Mouse (Mus musculus): ENCODE data around the gene Tas2r134. TPM values are rescaled to one million over a fixed set of nuclear protein-coding genes. Genes with fewer than 3 reads are reported as not detected.

Tas2r134 gene
- not detected in 2 replicates for polyA plus RNA-seq (2015; fragmentation: Nextera tagmentation; extraction: Ambion mirVana)

DNA sequence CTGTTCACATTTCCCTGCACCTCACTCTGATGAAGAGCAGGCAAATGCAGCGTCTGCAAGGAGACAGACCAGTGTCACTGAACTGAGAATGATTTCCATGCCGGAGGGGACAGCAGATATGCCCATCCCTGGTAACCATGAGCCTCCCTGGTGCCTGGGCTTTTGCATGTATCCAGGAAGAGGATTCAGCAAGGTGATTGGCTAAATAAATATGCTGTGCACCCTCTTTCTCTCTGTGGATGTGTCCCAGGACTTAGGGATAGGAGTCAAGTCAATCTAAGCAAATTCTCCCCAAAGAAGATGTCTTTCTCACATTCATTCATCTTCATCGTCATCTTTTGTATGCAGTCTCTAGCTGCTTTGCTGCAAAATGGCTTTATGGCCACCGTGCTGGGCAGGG is at the start of gene Tas2r134:
Gene Tas2r134, plus strand, starts transcription at position 301 of the 400 bp plus-strand sequence.
- WGBS = 82% methylated on average over 4 of the region's 4 CpGs
- no peak within 1 kb of the TSS for H3K9ac ChIP-seq
- no peak for ATAC-seq (replicated peaks; ENCODE audit: low FRiP score)

DNA sequence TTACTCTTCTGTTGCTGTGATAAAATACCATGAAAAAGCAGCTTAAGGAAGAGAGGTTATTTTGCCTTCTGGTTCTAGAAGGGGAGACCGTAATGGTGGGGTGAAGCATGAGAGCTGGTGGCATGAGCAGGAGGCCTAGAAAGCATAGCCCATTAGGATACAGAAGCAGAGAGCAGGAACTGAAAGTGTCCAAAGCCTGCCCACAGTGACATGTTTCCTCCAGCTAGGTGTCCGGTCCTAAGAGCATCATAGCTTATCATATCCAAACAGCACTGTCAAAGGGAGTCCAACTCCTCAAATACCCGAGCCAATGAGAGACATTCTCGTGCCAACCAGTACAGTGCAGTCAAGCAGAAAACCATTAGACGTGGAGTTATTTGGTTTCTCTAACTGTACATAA is 47.5 kb upstream of the Tas2r134 start:
- no peak for ATAC-seq (replicated peaks; ENCODE audit: low FRiP score)
- Histone ChIP-seq H3K4me3 (replicated peaks) (no peak overlapping the region), H3K27ac (no peak overlapping the region), H3K36me3 (no peaks in the 10 kb centered on the region), H3K4me2 (no peak overlapping the region), H3K9ac (no peak overlapping the region), H3K27me3 (no peaks in the 10 kb centered on the region), H3K4me1 (no peaks in the 10 kb centered on the region), H3K9me3 (replicated peaks) (no peaks in the 10 kb centered on the region)
- WGBS = 71% methylated on average over 5 of the region's 5 CpGs

More for the DNA sequence above, at the start of gene Tas2r134:
- H3K4me2 ChIP-seq = no peak within 1 kb of the TSS
- no peaks in the 10 kb centered on the region for H3K36me3 ChIP-seq
- no peak within 1 kb of the TSS for H3K27ac ChIP-seq
- no peaks in the 10 kb centered on the region for H3K9me3 ChIP-seq (replicated peaks)
- no peaks in the 10 kb centered on the region for H3K4me1 ChIP-seq
- H3K4me3 ChIP-seq (replicated peaks) = no peak within 1 kb of the TSS
- H3K27me3 ChIP-seq = no peaks in the 10 kb centered on the region

GRCm38 (mm10) chr2:51584050-51585046 is 43.0 kb upstream of the Tas2r134 start:
- Histone ChIP-seq H3K27me3 (no peaks in the 10 kb centered on the region), H3K27ac (no peak overlapping the region), H3K4me1 (no peaks in the 10 kb centered on the region), H3K9ac (no peak overlapping the region), H3K36me3 (no peaks in the 10 kb centered on the region), H3K9me3 (replicated peaks) (no peaks in the 10 kb centered on the region), H3K4me2 (no peak overlapping the region), H3K4me3 (replicated peaks) (no peak overlapping the region)
- ATAC-seq (replicated peaks; ENCODE audit: low FRiP score) = no peak
- 84% methylated on average over 9 of the region's 9 CpGs for WGBS

DNA sequence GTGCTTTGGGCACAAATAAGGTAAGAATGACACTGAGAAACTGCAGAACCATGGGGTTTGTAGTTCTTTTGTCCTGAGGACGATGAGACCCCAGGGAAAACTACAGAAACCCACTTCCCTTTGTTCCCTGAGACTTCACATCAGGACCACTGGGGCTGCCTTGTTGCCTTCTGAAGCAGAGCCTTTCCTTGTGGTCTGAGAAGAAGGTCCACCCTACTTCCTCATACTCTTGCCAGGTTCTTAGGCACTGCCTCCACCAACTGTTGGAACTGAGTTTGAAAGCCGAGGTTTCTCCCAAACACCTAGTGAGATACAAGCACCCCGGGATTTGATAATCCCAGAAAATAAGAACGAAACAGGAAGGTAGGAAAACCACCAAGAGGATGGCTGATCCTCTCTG is 39.0 kb upstream of the Tas2r134 start:
- Histone ChIP-seq H3K9ac (no peak overlapping the region), H3K36me3 (no peaks in the 10 kb centered on the region), H3K27ac (no peak overlapping the region), H3K4me2 (no peak overlapping the region), H3K4me3 (replicated peaks) (no peak overlapping the region), H3K9me3 (replicated peaks) (no peaks in the 10 kb centered on the region), H3K27me3 (no peaks in the 10 kb centered on the region), H3K4me1 (no peaks in the 10 kb centered on the region)
- ATAC-seq (replicated peaks; ENCODE audit: low FRiP score) = no peak
- WGBS = 88% methylated on average over 4 of the region's 4 CpGs

DNA sequence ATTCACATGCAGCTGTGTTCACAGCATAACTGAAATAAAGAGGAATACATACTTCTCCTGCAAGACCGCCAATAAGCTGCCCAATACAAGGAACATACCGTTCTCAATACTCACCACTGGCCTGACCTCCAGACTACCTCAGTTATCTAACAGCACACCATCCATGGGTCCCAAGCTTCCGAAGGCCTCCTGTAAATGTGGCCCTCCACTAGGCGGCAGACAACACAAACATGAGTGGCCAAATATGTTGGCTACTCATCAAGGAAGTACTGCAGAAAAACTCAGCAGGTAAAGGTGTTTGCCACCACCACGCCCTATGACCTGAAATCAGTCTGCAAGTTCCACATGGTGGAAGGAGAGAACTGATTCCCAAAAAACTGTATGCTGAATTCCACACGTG is 38.4 kb upstream of the Tas2r134 start:
- 84% methylated on average over 6 of the region's 6 CpGs for WGBS
- no peak overlapping the region for H3K4me2 ChIP-seq
- no peak overlapping the region for H3K4me3 ChIP-seq (replicated peaks)
- H3K36me3 ChIP-seq = no peaks in the 10 kb centered on the region
- no peaks in the 10 kb centered on the region for H3K9me3 ChIP-seq (replicated peaks)
- no peaks in the 10 kb centered on the region for H3K4me1 ChIP-seq
- no peak for ATAC-seq (replicated peaks; ENCODE audit: low FRiP score)
- H3K27ac ChIP-seq = no peak overlapping the region
- H3K9ac ChIP-seq = no peak overlapping the region
- H3K27me3 ChIP-seq = no peaks in the 10 kb centered on the region

GRCm38 (mm10) chr2:51589627-51590026 is 37.7 kb upstream of the Tas2r134 start:
- Histone ChIP-seq H3K36me3 (no peaks in the 10 kb centered on the region), H3K27ac (no peak overlapping the region), H3K4me2 (no peak overlapping the region), H3K4me1 (no peaks in the 10 kb centered on the region), H3K9ac (no peak overlapping the region), H3K9me3 (replicated peaks) (no peaks in the 10 kb centered on the region), H3K27me3 (no peaks in the 10 kb centered on the region), H3K4me3 (replicated peaks) (no peak overlapping the region)
- 65% methylated on average over 1 of the region's 1 CpGs for WGBS
- no peak for ATAC-seq (replicated peaks; ENCODE audit: low FRiP score)

DNA sequence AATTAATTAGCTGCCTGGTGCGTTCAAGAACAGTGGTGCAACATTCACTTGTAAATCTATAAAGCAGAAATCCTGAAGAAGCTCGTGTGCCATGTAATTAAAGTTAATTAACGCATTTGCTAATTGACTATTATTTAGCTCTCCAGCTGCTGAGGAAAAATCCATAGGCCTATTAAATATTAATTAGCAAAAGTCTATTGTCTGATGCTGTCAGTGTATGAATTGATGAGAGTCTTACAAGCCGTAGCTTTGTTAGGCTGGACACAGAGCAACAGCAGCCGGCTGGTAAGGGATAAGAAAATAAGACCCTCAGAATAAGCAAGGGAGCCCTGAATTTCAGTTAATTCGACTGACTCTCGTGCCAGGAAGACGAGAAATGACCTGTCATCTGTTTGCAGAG is 37.0 kb upstream of the Tas2r134 start:
- Histone ChIP-seq H3K36me3 (no peaks in the 10 kb centered on the region), H3K4me1 (no peaks in the 10 kb centered on the region), H3K4me2 (no peak overlapping the region), H3K9me3 (replicated peaks) (no peaks in the 10 kb centered on the region), H3K4me3 (replicated peaks) (no peak overlapping the region), H3K9ac (no peak overlapping the region), H3K27me3 (no peaks in the 10 kb centered on the region), H3K27ac (no peak overlapping the region)
- ATAC-seq (replicated peaks; ENCODE audit: low FRiP score) = no peak
- 73% methylated on average over 8 of the region's 8 CpGs for WGBS

- Histone ChIP-seq H3K27me3 (no peaks in the 10 kb centered on the region), H3K4me3 (replicated peaks) (no peak overlapping the region), H3K9ac (no peak overlapping the region), H3K36me3 (no peaks in the 10 kb centered on the region), H3K4me1 (no peaks in the 10 kb centered on the region), H3K4me2 (no peak overlapping the region), H3K9me3 (replicated peaks) (no peaks in the 10 kb centered on the region), H3K27ac (no peak overlapping the region)
- no peak for ATAC-seq (replicated peaks; ENCODE audit: low FRiP score)
Observed at GRCm38 (mm10) chr2:51592157-51592556, 35.2 kb upstream of the Tas2r134 start.

- ATAC-seq (replicated peaks; ENCODE audit: low FRiP score) = no peak
- no peaks in the 10 kb centered on the region for H3K36me3 ChIP-seq
- H3K4me1 ChIP-seq = 0 out of 2 replicates have a peak, but pooled peaks cover 8% of the 10 kb centered on the region
- no peak overlapping the region for H3K27ac ChIP-seq
- no peaks in the 10 kb centered on the region for H3K9me3 ChIP-seq (replicated peaks)
- H3K27me3 ChIP-seq = no peaks in the 10 kb centered on the region
- WGBS = 36% methylated on average over 19 of the region's 19 CpGs
- H3K4me3 ChIP-seq (replicated peaks) = peak overlapping the region; percentile 17; the same call in 1 of the 2 replicates
- H3K9ac ChIP-seq = no peak overlapping the region
- H3K4me2 ChIP-seq = peak overlapping the region; percentile 47
Observed at GRCm38 (mm10) chr2:51599473-51600201, 27.7 kb upstream of the Tas2r134 start.

DNA sequence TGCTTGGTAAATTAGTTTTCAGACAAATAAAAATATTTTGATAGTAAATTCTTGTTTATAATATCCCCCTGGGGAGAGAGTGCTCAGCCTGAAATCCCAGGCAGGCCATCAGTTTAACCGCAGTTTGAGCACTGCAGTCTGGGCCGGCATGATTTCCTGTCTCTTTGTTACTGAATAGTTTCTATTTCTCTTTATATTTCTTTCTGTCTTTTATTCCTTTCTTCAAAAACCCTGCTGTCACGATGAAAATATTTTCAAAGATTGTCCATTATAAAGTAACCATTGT is 27.2 kb upstream of the Tas2r134 start:
- 36% methylated on average over 3 of the region's 3 CpGs for WGBS
- Histone ChIP-seq H3K4me2 (peak overlapping the region; percentile 47), H3K9ac (no peak overlapping the region), H3K4me1 (0 out of 2 replicates have a peak, but pooled peaks cover 8% of the 10 kb centered on the region), H3K9me3 (replicated peaks) (no peaks in the 10 kb centered on the region), H3K36me3 (no peaks in the 10 kb centered on the region), H3K27me3 (no peaks in the 10 kb centered on the region), H3K27ac (no peak overlapping the region), H3K4me3 (replicated peaks) (peak overlapping the region; percentile 17; the same call in 1 of the 2 replicates)
- no peak for ATAC-seq (replicated peaks; ENCODE audit: low FRiP score)

DNA sequence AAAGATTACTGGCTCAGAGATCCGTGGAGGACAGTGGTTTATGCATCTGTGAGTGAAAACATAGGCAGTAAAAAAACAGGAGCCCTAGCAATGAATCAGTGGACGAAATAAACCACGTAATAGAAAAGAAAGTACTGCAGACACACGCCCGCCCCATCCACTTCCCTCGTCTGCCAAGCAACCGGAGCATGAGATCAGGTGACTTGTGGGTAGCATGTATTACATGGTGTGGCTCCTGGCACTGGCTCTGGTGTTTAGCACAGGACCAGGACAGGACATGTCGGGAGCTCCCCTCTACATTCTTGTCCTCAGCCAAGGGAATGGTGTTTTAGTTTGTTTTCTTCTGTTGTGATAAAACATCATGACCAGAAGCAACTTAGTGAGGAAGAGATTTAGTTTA is 26.4 kb upstream of the Tas2r134 start:
- no peak for ATAC-seq (replicated peaks; ENCODE audit: low FRiP score)
- 61% methylated on average over 8 of the region's 8 CpGs for WGBS
- Histone ChIP-seq H3K4me1 (0 out of 2 replicates have a peak, but pooled peaks cover 8% of the 10 kb centered on the region), H3K27ac (no peak overlapping the region), H3K9ac (no peak overlapping the region), H3K4me2 (no peak overlapping the region), H3K9me3 (replicated peaks) (no peaks in the 10 kb centered on the region), H3K27me3 (no peaks in the 10 kb centered on the region), H3K4me3 (replicated peaks) (no peak overlapping the region), H3K36me3 (no peaks in the 10 kb centered on the region)

- H3K36me3 ChIP-seq = no peaks in the 10 kb centered on the region
- H3K27me3 ChIP-seq = no peaks in the 10 kb centered on the region
- no peak for ATAC-seq (replicated peaks; ENCODE audit: low FRiP score)
- no peak overlapping the region for H3K4me3 ChIP-seq (replicated peaks)
- 61% methylated on average over 10 of the region's 10 CpGs for WGBS
- H3K27ac ChIP-seq = no peak overlapping the region
- H3K9ac ChIP-seq = no peak overlapping the region
- no peak overlapping the region for H3K4me2 ChIP-seq
- no peaks in the 10 kb centered on the region for H3K4me1 ChIP-seq
- H3K9me3 ChIP-seq (replicated peaks) = no peaks in the 10 kb centered on the region
Observed at GRCm38 (mm10) chr2:51610305-51610704, 17.0 kb upstream of the Tas2r134 start.

Data from kidney, embryonic 15.5 days (tissue).